Mouse (Mus musculus): ENCODE data around the gene Tnfsf8. TPM values are rescaled to one million over a fixed set of nuclear protein-coding genes. Genes with fewer than 3 reads are reported as not detected.

The Tnfsf8 gene
- polyA plus RNA-seq, 1 experiment from 2014 or later = 0.04 TPM

DNA sequence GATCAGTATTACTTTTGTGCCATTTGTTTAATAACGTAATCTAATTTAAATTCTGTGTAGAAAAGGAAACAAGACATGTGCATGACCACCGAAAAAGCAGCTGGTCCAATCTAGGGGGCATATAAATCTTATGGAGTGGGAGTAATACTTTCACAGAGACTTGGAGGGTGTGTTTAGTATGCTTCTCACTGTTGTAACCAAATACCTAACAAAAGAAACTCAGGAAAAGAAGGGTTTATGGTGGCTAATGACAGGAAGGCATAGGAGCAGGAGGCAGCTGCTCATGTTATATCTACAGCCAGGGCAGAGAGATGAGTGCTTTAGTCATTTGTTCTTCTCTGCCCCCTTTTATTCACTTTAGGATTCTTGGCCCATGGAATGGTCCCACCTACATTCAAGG, 15.6 kb upstream of the Tnfsf8 start:
- Histone ChIP-seq H3K9me3 (ENCODE audit: low read depth, low read length) (no peaks in the 10 kb centered on the region), H3K4me2 (no peak overlapping the region), H3K27me3 (ENCODE audit: insufficient read depth, low read length) (no peaks in the 10 kb centered on the region), H3K9ac (no peak overlapping the region), H3K4me3 (ENCODE audit: low read depth, low read length) (no peak overlapping the region), H3K27ac (ENCODE audit: low read depth) (no peak overlapping the region), H3K36me3 (ENCODE audit: insufficient read depth) (no peaks in the 10 kb centered on the region), H3K4me1 (ENCODE audit: insufficient read depth) (no peaks in the 10 kb centered on the region)
- 85% methylated on average over 2 of the region's 2 CpGs for WGBS
- no peak for ATAC-seq (ENCODE audit: insufficient read depth)
- no peak for TF ChIP-seq CTCF (IDR thresholded peaks at IDR 0.05; ENCODE audit: low read depth)
- no peak for DNase-seq

DNA sequence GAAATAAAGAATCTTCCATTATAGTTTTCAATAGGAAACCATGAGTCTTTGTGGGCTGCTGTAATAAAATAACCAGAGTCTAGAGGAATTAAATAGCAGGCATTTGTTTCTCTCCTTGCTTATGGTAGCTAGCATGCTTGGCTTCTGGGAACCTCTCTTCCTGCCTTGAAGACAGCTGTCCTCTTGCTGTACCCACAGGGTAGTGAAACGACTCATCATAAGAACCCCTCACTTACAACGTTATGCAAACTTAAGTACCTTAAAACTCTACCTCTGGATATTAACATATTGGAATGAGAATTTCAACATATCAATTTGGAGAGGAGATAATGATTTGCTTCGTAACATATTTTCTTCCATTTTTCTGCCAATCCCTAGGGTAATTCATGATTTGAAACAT, 14.3 kb upstream of the Tnfsf8 start:
- DNase-seq = no peak
- ATAC-seq (ENCODE audit: insufficient read depth) = no peak
- Histone ChIP-seq H3K36me3 (ENCODE audit: insufficient read depth) (no peaks in the 10 kb centered on the region), H3K4me2 (no peak overlapping the region), H3K4me1 (ENCODE audit: insufficient read depth) (no peaks in the 10 kb centered on the region), H3K27me3 (ENCODE audit: insufficient read depth, low read length) (no peaks in the 10 kb centered on the region), H3K9me3 (ENCODE audit: low read depth, low read length) (no peaks in the 10 kb centered on the region), H3K9ac (no peak overlapping the region), H3K4me3 (ENCODE audit: low read depth, low read length) (no peak overlapping the region), H3K27ac (ENCODE audit: low read depth) (no peak overlapping the region)
- TF ChIP-seq CTCF (IDR thresholded peaks at IDR 0.05; ENCODE audit: low read depth) = no peak
- WGBS = 84% methylated on average over 3 of the region's 3 CpGs

DNA sequence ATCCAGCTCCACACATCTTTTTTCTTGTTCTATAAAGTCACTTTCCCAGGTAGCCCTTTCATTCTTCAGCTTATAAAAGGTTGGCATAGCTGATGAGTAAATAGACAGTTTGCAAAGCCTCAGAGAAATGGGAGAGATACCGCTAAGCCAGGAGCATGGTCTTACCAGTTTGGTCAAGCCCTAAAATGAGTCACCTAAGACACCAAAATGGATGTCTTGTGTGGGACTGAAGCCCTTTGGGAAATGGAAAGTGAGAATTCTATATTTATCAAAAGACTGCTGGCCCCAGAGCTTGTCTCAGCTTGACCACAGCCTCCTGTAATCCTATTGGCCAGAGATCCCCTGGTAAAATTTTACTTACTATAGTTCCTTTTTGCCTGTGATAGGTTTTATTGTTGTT, 9.5 kb upstream of the Tnfsf8 start:
- Histone ChIP-seq H3K27ac (ENCODE audit: low read depth) (no peak overlapping the region), H3K9me3 (ENCODE audit: low read depth, low read length) (no peaks in the 10 kb centered on the region), H3K4me1 (ENCODE audit: insufficient read depth) (no peaks in the 10 kb centered on the region), H3K4me3 (ENCODE audit: low read depth, low read length) (no peak overlapping the region), H3K9ac (no peak overlapping the region), H3K4me2 (no peak overlapping the region), H3K36me3 (ENCODE audit: insufficient read depth) (no peaks in the 10 kb centered on the region), H3K27me3 (ENCODE audit: insufficient read depth, low read length) (no peaks in the 10 kb centered on the region)
- DNase-seq (no peak), ATAC-seq (ENCODE audit: insufficient read depth) (no peak)
- no peak for TF ChIP-seq CTCF (IDR thresholded peaks at IDR 0.05; ENCODE audit: low read depth)
- WGBS = 97% methylated on average over 1 of the region's 1 CpGs

DNA sequence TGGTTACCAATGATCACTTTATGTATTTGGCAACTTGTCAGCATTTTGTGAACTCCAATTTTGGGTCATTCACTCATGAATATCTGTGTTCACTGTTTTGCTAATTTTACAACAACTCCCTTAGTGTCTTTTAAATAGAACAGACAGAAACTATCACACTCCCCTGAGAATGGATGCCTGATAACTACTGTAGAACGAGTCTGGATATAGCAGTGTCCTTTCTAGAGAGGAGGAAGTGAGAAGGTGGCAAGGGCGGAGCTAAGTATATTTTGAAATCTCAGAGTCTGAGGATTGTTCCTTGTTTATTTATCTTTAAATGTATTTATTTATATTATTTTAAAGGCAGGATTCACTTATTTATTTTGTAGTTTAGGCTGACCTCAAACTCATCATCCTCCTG, 7.6 kb upstream of the Tnfsf8 start:
- Histone ChIP-seq H3K9me3 (ENCODE audit: low read depth, low read length) (no peaks in the 10 kb centered on the region), H3K27me3 (ENCODE audit: insufficient read depth, low read length) (no peaks in the 10 kb centered on the region), H3K36me3 (ENCODE audit: insufficient read depth) (no peaks in the 10 kb centered on the region), H3K9ac (no peak overlapping the region), H3K27ac (ENCODE audit: low read depth) (no peak overlapping the region), H3K4me1 (ENCODE audit: insufficient read depth) (no peaks in the 10 kb centered on the region), H3K4me2 (no peak overlapping the region), H3K4me3 (ENCODE audit: low read depth, low read length) (no peak overlapping the region)
- ATAC-seq (ENCODE audit: insufficient read depth) = no peak
- TF ChIP-seq CTCF (IDR thresholded peaks at IDR 0.05; ENCODE audit: low read depth) = no peak
- DNase-seq = no peak
- WGBS = 51% methylated on average over 2 of the region's 2 CpGs

DNA sequence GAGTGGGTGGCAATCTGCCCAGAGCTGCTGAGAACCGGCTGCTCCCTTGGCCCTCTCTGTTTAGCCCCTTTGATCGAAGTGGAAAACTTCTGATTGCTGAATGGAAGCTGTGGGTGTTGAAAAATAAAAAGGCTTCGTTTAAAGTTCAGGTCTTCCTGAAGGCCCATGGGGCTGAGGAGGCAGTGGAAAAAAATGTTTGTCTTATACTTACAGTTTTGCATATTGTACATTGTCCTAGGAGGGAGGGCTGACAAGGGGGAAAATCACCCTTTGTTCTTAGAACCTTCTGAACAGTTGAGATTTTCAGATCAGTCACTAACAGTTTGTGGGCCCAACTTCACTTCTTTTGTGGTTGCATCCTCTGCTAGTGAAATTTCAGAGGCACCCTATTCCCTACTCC, 1.8 kb upstream of the Tnfsf8 start:
- H3K4me2 ChIP-seq = no peak overlapping the region
- no peak for ATAC-seq (ENCODE audit: insufficient read depth)
- no peak for TF ChIP-seq CTCF (IDR thresholded peaks at IDR 0.05; ENCODE audit: low read depth)
- H3K27ac ChIP-seq (ENCODE audit: low read depth) = no peak overlapping the region
- no peak overlapping the region for H3K4me3 ChIP-seq (ENCODE audit: low read depth, low read length)
- H3K9me3 ChIP-seq (ENCODE audit: low read depth, low read length) = no peaks in the 10 kb centered on the region
- 0 out of 2 replicates have a peak, but pooled peaks cover 6% of the 10 kb centered on the region for H3K4me1 ChIP-seq (ENCODE audit: insufficient read depth)
- 48% methylated on average over 3 of the region's 3 CpGs for WGBS
- H3K9ac ChIP-seq = no peak overlapping the region
- H3K27me3 ChIP-seq (ENCODE audit: insufficient read depth, low read length) = no peaks in the 10 kb centered on the region
- no peak for DNase-seq
- no peaks in the 10 kb centered on the region for H3K36me3 ChIP-seq (ENCODE audit: insufficient read depth)

DNA sequence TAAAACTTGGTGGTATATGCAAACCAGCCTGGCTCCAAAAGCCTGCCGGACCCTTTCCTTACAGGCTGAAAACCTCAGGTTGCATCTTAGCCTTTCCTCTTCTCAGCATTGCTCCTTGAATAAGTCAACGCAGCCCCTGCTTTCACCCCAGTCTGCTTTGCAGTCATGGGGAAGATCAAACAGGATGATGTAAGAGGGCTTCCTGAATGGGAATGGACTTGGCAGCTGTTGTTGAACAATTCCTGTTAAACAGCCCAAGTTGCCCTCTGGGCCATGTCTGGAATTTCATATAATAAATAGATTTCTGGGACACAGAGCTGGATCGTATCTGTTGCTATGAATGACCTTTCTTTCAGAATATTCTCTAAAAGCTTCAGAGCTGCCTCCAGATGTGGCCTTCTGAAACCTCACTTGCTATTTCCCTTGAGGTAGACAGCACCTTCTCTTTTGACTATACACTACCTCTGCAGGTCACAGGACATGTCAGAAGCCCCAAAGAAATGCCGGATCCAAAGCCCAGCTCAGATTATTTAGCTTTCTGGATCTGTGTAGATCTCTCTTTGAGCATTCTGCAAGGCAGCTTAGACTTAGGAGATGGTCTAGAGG, 1.0 kb upstream of the Tnfsf8 start:
- H3K4me3 ChIP-seq (ENCODE audit: low read depth, low read length) = no peak overlapping the region
- no peaks in the 10 kb centered on the region for H3K9me3 ChIP-seq (ENCODE audit: low read depth, low read length)
- WGBS = 28% methylated on average over 4 of the region's 4 CpGs
- H3K4me2 ChIP-seq = no peak overlapping the region
- no peaks in the 10 kb centered on the region for H3K27me3 ChIP-seq (ENCODE audit: insufficient read depth, low read length)
- DNase-seq (peak; percentile 74), ATAC-seq (ENCODE audit: insufficient read depth) (peak; percentile 75)
- H3K9ac ChIP-seq = no peak overlapping the region
- H3K36me3 ChIP-seq (ENCODE audit: insufficient read depth) = no peaks in the 10 kb centered on the region
- 0 out of 2 replicates have a peak, but pooled peaks cover 6% of the 10 kb centered on the region for H3K4me1 ChIP-seq (ENCODE audit: insufficient read depth)
- TF ChIP-seq CTCF (IDR thresholded peaks at IDR 0.05; ENCODE audit: low read depth) = no peak
- H3K27ac ChIP-seq (ENCODE audit: low read depth) = no peak overlapping the region

DNA sequence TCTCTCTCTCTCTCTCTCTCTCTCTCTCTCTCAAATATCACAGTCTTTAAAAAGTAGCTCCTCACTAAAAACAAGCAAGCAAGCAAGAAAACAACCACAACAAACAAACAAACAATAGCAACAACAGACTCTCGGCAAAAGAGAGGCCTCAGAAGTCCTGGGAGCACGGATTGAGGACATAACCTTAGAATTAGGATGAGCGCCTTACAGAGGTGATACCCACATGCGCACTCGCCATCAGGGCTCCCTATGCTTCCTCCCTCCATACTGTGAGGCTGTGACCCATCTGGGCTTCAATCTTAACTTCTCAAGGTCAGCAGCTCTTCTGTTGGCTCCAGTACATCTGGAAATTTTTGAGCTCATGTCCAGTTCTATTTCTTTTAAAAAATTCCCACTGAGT, 911 bp downstream of the Tnfsf8 start:
- H3K4me3 ChIP-seq (ENCODE audit: low read depth, low read length) = no peak overlapping the region
- 86% methylated on average over 5 of the region's 5 CpGs for WGBS
- H3K4me2 ChIP-seq = no peak overlapping the region
- H3K9me3 ChIP-seq (ENCODE audit: low read depth, low read length) = no peaks in the 10 kb centered on the region
- no peaks in the 10 kb centered on the region for H3K27me3 ChIP-seq (ENCODE audit: insufficient read depth, low read length)
- ATAC-seq (ENCODE audit: insufficient read depth) = no peak
- H3K36me3 ChIP-seq (ENCODE audit: insufficient read depth) = no peaks in the 10 kb centered on the region
- H3K27ac ChIP-seq (ENCODE audit: low read depth) = no peak overlapping the region
- H3K4me1 ChIP-seq (ENCODE audit: insufficient read depth) = 0 out of 2 replicates have a peak, but pooled peaks cover 6% of the 10 kb centered on the region
- no peak for DNase-seq
- TF ChIP-seq CTCF (IDR thresholded peaks at IDR 0.05; ENCODE audit: low read depth) = no peak
- H3K9ac ChIP-seq = no peak overlapping the region

Data from lung, embryonic 14.5 days (tissue).